In the genomic region with DNA sequence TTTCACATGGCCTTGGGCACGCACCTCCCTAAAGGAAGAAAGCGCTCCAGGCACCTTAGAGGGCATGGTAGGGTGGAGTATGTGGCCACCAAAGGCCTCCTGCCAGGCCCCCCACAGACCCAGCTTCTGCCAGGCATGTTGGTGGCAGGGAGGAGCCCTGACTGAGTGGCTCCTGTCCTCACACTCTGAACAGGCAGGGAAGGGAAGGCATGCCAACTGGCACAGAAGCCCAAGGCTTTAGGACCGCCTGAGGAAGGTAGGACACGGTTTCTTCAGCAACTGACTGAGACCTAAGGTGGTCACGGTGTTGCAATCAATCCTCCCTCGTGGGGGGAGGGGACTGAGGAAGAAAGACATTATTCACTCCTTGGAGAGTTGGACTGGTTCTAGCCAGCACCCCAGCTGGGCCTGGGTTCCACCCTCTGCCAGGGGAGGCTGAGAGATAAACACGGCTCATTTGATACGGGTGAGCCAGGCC, we compare ENCODE assay signal across 9 mouse cellular contexts. TPM values are rescaled to one million over a fixed set of nuclear protein-coding genes. Genes with fewer than 3 reads are reported as not detected.
A peak's percentile ranks its signal among the peaks of the same experiment; 100 is the strongest.
DNase-seq lines count a peak whose midpoint lies in the region; ATAC-seq and TF ChIP-seq lines count a peak whose summit lies in the region.
"Had no signal": no experiment of that assay in that cellular context is flagged by ENCODE, and none has a peak within 500 bp of the region (broad histone marks: within the 10 kb centered on the region; RNA-seq: fewer than 3 reads in every experiment).

No protein-coding gene starts in this region.

- H3K27ac ChIP-seq in hindbrain, embryonic 15.5 days (replicated peaks), result no peak overlapping the region
- no peak overlapping the region for H3K27ac ChIP-seq in hindbrain, embryonic 14.5 days
- H3K27ac ChIP-seq in gastrocnemius, adult 2 months, result peak overlapping the region; percentile 76

- ATAC-seq in hindbrain, embryonic 15.5 days (ENCODE audit: low FRiP score, low read depth), result 0 out of 2 replicates have a peak, but pooled peaks have one; percentile 21
- no peak for ATAC-seq in hindbrain, embryonic 14.5 days (ENCODE audit: low FRiP score)

- H3K9ac ChIP-seq in hindbrain, embryonic 15.5 days, result no peak overlapping the region
- H3K9ac ChIP-seq in hindbrain, embryonic 14.5 days, result no peak overlapping the region

- DNase-seq in hindbrain, embryonic 14.5 days (ENCODE audit: low spot score), result no peak
- peak; percentile 67 for DNase-seq in adrenal gland, postnatal 10 days
- peak; percentile 78 for DNase-seq in gastrocnemius, adult 2 months
- peak; percentile 72 to 79 for DNase-seq in kidney, postnatal 36 days
- DNase-seq in layer of hippocampus, postnatal 36 days, result no peak
- no peak for DNase-seq in layer of hippocampus, adult 9-10 months (ENCODE audit: low spot score)
- no peak for DNase-seq in retina, postnatal 1 day

- H3K36me3 ChIP-seq in hindbrain, embryonic 15.5 days, result no peaks in the 10 kb centered on the region
- no peaks in the 10 kb centered on the region for H3K36me3 ChIP-seq in hindbrain, embryonic 14.5 days (replicated peaks; ENCODE audit: control insufficient read depth, insufficient read depth)

- no peak overlapping the region for H3K4me3 ChIP-seq in hindbrain, embryonic 15.5 days
- no peak overlapping the region for H3K4me3 ChIP-seq in hindbrain, embryonic 14.5 days (replicated peaks; ENCODE audit: low read length)
- H3K4me3 ChIP-seq in gastrocnemius, adult 2 months, result no peak overlapping the region; the same call in 1 of the 2 replicates
- H3K4me3 ChIP-seq: megakaryocyte, embryonic 14.5 days had no signal

- no peak for TF ChIP-seq CTCF in gastrocnemius, adult 2 months (IDR thresholded peaks at IDR 0.05)

- peaks cover 9% of the 10 kb centered on the region for H3K4me1 ChIP-seq in hindbrain, embryonic 15.5 days (replicated peaks)
- no peaks in the 10 kb centered on the region for H3K4me1 ChIP-seq in hindbrain, embryonic 14.5 days (replicated peaks; ENCODE audit: control insufficient read depth, insufficient read depth, low read length)

- intact Hi-C loops in gastrocnemius, adult 2 months (cut with DNase I), result loop anchor here (5.0 kb wide), 1 partner anchor 108 kb away; the partner anchor contains the start of gene Pold3

- H3K9me3 ChIP-seq in hindbrain, embryonic 15.5 days, result no peaks in the 10 kb centered on the region
- no peaks in the 10 kb centered on the region for H3K9me3 ChIP-seq in hindbrain, embryonic 14.5 days (ENCODE audit: control insufficient read depth, low read length)
- H3K9me3 ChIP-seq: megakaryocyte, embryonic 14.5 days had no signal

- no peaks in the 10 kb centered on the region; the same call in 1 of the 2 replicates for H3K27me3 ChIP-seq in hindbrain, embryonic 15.5 days
- no peaks in the 10 kb centered on the region for H3K27me3 ChIP-seq in hindbrain, embryonic 14.5 days (ENCODE audit: control insufficient read depth, insufficient read depth, low read length)

- no peak overlapping the region for H3K4me2 ChIP-seq in hindbrain, embryonic 15.5 days
- no peak overlapping the region for H3K4me2 ChIP-seq in hindbrain, embryonic 14.5 days (replicated peaks)

- 64% methylated on average over 8 of the region's 8 CpGs for WGBS in hindbrain, embryonic 15.5 days
- WGBS in hindbrain, embryonic 14.5 days, result 59% methylated on average over 8 of the region's 8 CpGs

RNA-seq across cellular contexts. Expression of gene Chrdl2, which starts 8.2 kb away (rescaled TPM):
- polyA plus RNA-seq in hindbrain, embryonic 15.5 days (2015; fragmentation: Nextera tagmentation; extraction: Ambion mirVana), result 0.71 and 1.3 TPM in 2 replicates
- polyA plus RNA-seq in hindbrain, embryonic 14.5 days (2014; fragmentation: Nextera tagmentation; extraction: Ambion mirVana), result 0.31 and 0.67 TPM in 2 replicates
- total RNA-seq in adrenal gland, postnatal 10 days (2021), result not detected
- total RNA-seq in gastrocnemius, adult 2 months (2021), result 1 to 10 TPM; 2.0 to 3.2 TPM
- under 1 TPM; 0.47 to 0.58 TPM for total RNA-seq in layer of hippocampus, postnatal 36 days (2021)

RNA-seq across cellular contexts. Expression of gene Rnf169, which starts 33.9 kb away (rescaled TPM):
- polyA plus RNA-seq in hindbrain, embryonic 15.5 days (2015; fragmentation: Nextera tagmentation; extraction: Ambion mirVana), result 4.6 and 4.9 TPM in 2 replicates
- 5.3 and 5.8 TPM in 2 replicates for polyA plus RNA-seq in hindbrain, embryonic 14.5 days (2014; fragmentation: Nextera tagmentation; extraction: Ambion mirVana)
- total RNA-seq in adrenal gland, postnatal 10 days (2021), result 10 to 100 TPM; 15.3 to 17.8 TPM
- 1 to 10 TPM; 8.1 to 10.0 TPM for total RNA-seq in gastrocnemius, adult 2 months (2021)
- 10 to 100 TPM; 24.6 to 29.5 TPM for total RNA-seq in layer of hippocampus, postnatal 36 days (2021)

Comparison
In these comparisons a context has a peak if more than half of its experiments do, and no peak if none do; other contexts are left out.
1. DNase-seq: peak in adrenal gland, postnatal 10 days (single experiment), gastrocnemius, adult 2 months (single experiment) and kidney, postnatal 36 days (2 of 2); none in hindbrain, embryonic 14.5 days (single experiment), layer of hippocampus, postnatal 36 days (0 of 2), layer of hippocampus, adult 9-10 months (single experiment) and retina, postnatal 1 day (single experiment).